Mouse (Mus musculus) layer of hippocampus, adult 11-12 months (tissue): ENCODE data around the gene B230217C12Rik.
"Not testable (repeated sequence)": the region's sequence is repeated elsewhere in the genome, so short reads cannot be mapped to it uniquely, and the experiment has no call there.

Experiments
- DNase-seq: peaks from one replicate; pipeline ENCODE4 v3.0.0; 2022; ENCODE audit warnings: low spot score

Gene B230217C12Rik

DNA sequence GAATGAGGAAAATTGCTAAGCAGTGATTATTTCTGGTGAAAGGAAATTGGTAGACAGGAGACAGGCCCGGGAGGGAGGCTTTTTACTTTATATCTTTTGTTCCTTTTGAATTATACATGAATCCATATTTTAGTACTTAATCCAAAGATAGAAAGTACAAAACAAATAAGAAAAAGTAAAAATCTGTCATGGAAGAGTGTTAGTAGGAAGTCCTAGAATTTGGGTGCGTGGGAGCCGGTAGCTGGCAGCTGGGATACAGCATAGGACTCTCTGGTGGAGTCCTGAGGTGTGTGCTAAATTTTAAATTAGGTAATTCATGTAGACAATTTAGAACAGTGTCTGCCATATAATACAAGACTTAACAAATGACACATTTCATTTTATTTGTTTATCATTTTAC, 27.0 kb downstream of the B230217C12Rik start:
- DNase-seq = no peak

DNA sequence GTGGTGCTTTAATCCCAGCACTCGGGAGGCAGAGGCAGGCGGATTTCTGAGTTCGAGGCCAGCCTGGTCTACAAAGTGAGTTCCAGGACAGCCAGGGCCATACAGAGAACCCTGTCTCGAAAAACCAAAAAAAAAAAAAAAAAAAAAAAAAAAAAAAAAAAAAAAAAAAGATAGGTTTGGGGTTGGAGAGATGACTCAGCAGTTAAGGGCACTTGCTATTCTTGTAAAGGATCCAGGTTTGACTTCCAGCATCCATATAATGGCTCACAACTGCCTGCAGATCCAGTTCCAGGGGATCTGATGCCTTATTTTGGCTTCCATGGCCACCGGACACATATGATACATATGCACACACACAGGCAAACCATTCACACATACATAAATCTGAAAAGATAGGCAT, 31.8 kb downstream of the B230217C12Rik start:
- not testable (repeated sequence) for DNase-seq

DNA sequence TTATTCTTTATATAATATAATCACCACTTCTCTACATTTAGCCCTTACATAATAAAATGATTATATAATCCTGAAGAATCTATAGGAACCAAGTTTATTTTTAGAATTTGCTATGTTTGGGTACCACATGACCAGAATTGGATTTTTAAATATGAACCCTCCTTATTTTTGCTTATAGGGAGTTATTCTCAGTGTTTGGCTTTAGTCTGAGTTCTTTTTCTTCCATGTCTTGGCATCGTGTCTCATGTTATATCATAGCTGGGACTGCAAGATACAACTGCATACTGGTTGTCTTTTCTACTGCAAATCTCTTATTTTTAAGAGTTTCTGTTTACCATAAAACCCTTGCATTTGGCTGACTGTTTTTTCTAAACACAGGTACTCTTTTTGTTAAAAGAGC, 33.8 kb downstream of the B230217C12Rik start:
- DNase-seq = no peak

DNA sequence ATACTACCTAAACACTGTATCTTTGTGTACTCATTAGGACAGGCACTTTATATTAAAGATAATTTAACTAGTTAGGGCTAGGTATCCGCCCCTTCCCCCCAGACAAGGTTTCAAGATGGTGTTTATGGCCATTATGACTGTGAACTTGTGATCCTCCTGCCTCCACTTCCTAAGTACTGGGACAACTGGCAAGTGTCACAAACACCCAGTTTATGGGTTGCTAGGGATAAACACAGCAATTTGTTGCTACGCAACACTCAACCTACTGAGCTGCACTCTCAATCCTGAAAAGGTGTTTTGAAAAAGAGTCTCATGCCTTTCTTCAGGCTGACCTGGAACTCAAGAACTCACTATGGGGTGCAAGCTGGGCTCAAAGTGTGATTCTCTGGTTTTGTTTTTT, 36.8 kb downstream of the B230217C12Rik start:
- no peak for DNase-seq

DNA sequence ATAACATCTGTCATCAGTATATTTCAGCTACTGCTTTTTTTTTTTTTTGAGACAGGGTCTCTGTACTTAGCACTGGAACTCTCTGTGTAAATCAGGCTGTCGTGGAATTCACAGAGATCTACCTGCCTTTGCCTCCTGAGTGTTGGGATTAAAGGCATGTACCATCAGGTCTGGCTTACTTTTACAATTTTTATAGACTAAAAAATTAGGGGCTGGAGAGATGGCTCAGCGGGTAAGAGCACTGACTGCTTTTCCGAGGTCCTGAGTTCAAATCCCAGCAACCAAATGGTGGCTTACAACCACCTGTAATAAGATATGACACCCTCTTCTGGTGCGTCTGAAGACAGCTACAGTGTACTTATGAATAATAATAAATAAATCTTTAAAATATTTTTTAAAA, 39.8 kb downstream of the B230217C12Rik start:
- no peak for DNase-seq

DNA sequence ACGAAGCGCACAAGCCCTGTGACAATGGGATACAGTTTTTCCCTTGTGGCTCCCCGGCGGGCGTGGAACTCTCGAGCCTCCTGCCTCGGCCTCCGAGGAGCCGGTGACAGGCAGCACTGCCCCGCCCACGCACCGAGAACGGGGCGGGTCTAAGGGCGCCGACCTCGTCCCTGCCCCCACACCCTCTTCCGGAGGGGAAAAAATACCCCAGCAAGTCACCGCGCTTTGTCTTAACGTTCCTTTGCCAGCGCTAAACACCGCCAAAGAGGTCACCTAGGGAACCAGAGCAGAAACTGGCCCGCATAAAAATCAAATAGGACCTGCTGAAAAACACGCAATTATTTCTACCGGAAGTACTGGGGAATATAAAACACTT, 43.0 kb downstream of the B230217C12Rik start:
- peak; percentile 73 for DNase-seq

DNA sequence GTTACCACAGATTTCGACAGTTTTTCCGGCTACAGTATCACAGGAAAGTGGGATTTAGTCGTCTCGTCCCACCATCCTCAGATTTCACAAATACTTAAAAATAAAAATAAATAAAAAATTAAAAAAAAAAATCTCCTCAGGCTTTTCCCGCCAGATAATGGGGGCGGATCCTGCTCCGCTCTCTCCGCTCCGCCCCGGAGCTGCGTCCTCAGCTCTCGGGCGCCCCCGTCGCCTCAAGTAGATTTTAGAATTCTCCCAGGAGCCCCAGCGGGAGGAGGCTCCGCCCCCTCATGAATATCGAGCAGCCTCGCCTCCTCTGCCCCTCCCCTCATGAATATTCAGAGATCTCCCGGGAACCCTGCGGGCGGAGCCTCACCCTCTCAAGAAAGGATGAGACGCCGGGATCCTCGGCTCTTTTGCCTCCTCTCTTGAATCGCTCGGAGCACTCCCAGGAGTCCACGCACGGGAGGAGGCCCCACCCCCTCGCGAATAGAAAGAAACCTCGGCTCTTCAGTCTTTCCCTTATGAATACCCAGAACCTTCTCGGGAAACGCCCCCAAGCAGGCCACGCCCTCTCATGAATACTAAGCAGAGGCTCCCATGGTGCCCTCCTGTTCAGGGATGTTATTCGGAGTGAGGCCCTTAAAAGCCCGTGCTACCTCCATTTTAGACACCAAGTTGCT, 43.5 kb downstream of the B230217C12Rik start, which contains the start of gene Fbxo47:
Gene Fbxo47, minus strand, starts transcription at position 237 of the 683 bp plus-strand sequence.
- DNase-seq = peak; percentile 98

DNA sequence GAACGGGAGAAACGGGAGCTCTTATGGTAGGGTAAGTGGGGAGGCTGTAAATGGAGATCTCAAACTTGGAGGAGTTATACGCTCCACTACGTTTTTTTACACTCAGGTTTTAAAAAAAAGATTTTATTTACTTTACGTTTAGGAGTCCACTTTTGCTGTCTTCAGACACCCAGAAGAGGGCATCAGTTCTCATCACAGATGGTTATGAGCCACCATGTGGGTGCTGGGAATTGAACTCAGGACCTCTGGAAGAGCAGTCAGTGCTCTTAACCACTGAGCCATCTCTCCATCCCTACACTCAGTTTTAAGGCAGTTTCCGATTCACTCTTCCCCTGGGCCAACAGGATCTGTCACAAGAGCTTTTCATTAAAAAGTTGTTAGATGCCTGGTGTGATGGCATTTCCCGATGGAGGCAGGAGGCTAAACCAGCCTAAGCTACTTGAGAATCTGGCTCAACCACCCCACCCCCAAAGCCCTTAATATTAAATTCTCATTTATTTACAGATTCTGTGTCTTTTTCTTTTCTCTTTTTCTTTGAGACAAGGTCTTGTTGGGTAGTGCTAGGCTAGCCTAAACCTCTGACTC, 44.1 kb downstream of the B230217C12Rik start:
- no peak for DNase-seq

DNA sequence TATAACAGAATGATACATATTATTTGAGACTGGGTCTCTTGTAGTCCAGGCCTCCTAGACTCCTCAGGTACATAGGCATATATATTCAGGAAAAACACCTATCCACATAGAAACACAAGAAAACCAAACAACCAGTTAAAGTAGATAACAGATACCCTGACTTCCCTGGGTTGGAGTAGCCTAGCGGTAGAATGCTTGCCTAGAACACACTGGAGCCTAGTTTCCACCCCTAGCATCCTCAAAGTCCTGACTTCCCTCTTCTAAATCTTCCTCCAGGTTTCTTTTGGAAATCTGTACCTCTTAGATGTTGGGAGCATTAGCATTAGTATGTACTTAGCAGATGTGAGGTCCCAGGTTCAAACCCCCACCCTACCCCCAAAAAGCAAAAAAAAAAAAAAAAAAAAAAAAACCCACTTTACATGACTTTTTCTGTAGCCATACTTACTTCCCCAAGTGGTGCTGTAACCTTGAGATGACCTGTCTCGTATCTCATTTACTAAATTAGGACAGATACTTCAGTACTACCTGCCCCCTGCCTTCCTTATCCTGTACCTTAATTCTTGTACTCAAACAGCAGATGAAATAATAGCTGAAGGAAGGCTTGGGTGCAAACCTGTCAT, 44.8 kb downstream of the B230217C12Rik start:
- DNase-seq = no peak

DNA sequence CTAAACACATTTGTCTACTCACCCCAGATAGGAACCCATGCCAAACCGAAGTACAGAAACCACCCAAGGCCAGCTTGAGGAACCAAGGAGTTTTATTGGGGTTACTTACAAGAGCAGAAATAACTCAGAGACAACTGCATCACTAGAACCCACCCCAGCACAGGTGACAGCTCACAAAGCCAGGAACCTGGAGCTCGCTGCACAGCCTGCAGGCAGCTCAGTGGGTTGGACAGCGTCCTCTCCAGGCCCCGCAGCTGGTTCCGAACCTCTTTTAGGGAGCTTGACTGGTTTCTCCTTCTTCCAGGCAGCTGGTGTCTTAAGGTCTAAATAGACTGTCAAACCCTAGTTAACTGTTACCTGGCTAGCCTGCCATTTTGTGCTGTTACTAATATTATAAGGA, 51.2 kb downstream of the B230217C12Rik start:
- DNase-seq = no peak
